Mouse (Mus musculus): ENCODE measurements around the gene Fbxl17.

- TF ChIP-seq CTCF (IDR thresholded peaks at IDR 0.05; ENCODE audit: borderline replicate concordance, insufficient read depth, low read length) (no peak), POLR2A (IDR thresholded peaks at IDR 0.05; ENCODE audit: low read depth, low read length) (no peak)
Observed at GRCm38 (mm10) chr17:63434081-63434480, 65.7 kb downstream of the Fbxl17 start.

Data from embryonic fibroblast, embryonic 13.5 days (primary cell).